Mouse (Mus musculus): ENCODE data around the gene Atg7. TPM values are rescaled to one million over a fixed set of nuclear protein-coding genes. Genes with fewer than 3 reads are reported as not detected.

Atg7 gene
- total RNA-seq, 2 experiments from 2014 or later, result 22.4 to 27.5 TPM

DNA sequence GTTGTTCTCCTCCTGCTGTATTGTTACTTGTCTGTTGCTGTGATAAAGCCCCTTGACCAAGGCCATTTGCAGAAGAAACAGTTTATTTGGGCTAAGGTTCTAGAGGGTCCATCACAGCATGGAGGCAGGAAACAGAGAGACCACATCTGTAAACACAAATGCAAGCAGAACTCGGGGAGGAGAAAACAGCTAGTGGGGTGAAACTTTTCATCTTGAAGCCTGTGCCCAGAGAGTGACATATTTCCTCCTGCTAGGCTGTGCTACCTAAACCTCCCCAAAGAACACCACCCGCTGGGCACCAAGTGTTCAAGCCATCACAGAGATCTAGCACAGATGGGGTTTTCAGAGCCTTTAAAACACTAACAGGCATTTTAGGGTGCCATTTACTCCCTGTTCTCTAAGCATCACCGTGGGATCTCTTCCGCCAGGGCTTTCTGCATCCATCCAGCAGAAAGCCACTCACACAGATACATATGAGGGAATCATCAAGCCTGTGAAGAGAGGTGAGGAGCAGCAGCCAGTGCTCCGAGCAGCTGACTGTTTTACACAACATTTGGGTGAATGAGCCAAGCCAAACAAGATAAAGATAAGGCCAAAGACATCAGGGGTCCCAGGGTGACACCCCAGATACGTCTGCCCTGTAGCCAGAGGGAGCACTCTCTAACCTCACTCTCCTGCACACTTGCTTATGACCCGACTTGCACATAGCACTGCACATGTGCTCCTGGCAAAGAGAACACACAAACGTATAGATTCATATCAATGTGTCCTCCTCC lies 262.5 kb downstream of the Atg7 start:
- no peak for DNase-seq

DNA sequence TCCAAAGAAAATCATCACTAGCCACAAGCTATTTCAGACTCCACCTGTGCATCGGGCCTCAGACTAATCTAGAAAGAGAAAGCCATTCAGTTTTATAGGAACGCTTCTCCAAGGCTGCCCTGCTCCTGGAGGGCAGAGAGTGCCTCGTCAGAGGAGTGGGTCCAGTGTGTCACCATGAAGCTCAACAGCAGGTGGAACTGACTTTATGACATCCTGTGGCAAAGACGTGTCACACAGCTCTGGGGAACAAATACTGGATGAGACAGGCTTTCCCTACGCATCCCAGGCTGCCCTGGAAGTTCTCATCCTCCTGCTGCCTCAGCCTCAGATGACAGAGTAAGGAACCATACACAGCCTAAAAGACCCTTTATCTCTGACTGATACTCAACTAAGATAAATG lies 263.3 kb downstream of the Atg7 start:
- no peak for DNase-seq

DNA sequence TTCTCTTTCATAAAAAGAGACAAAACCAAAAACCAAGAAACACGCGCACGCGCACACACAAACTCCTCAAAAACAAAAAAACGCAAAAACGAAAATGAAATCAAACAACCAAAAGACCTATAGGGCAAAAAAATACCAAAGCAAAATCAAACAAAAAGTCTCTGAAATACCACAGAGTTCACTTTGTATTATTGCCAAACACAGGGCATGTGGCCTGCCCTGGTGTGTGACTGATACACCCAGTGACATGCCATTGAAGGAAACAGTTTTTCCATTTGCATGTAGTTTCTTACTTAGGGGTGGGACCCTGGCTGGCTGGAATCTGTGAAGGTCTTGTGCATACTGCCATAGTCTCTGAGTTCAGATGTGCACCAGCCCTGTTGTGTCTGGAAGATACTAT lies 264.6 kb downstream of the Atg7 start:
- DNase-seq, result no peak

DNA sequence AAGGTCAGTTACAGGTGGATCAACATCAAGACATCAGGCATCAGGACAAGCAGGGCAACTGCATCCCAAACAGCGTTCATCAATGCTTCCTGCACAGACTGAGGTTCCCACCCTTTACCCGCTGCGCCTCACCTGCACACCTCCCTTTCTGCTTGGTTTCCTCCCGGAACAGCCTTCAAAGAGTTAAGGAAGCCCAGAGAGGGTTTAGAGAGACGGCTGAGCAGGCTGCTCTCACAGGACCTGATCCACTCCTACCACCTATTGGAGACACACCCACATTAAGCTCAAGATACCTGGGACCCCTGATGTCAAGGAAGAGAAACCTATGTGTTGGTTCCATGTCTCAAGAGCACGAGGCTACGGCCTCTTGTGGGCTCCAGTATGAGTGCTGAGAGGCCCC lies 266.9 kb downstream of the Atg7 start:
- no peak for DNase-seq

Other genes starting within 250 kb of the Atg7 start
- under 1 TPM; 0.84 to 0.97 TPM for gene Hrh1, start 245.2 kb upstream of the Atg7 start, total RNA-seq (2021)